Mouse (Mus musculus) cerebellum, adult 9-11 months (tissue): ENCODE results near the gene Gm8922.
"Not testable (repeated sequence)": the region's sequence is repeated elsewhere in the genome, so short reads cannot be mapped to it uniquely, and the experiment has no call there.

Experiments used
- DNase-seq: peaks from one replicate; pipeline ENCODE4 v3.0.0; 2022

Gene Gm8922

DNA sequence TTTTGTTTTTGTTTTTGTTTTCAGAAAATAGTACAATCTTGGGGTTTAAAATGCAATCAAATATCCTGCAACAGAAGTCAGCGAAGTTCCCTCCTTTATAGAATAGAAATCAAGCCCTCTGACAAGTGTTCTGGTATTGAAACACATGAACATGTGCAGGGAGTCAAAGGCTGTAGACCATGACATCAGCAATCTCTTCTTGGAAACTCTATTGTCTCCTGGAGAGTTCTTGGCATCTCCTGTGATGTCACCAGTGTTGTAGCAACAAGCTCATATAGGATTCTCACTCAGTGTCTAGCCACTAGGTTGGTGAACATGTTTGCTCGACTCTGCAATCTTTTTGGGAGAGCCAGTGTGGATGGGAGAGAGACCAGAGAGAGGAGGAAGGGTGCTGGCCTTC is at the start of gene Gm8922:
Gm8922 (plus strand) TSS at position 301 of the 400 bp plus-strand sequence.
- not testable (repeated sequence) for DNase-seq
